Mouse (Mus musculus) lung, postnatal 4 days (tissue): Measurements from ENCODE around the gene Fuz.

ENCODE experiments used
- DNase-seq, 2 experiments: peaks; one replicate each; pipeline ENCODE4 v3.0.0; 2021

The Fuz gene

DNA sequence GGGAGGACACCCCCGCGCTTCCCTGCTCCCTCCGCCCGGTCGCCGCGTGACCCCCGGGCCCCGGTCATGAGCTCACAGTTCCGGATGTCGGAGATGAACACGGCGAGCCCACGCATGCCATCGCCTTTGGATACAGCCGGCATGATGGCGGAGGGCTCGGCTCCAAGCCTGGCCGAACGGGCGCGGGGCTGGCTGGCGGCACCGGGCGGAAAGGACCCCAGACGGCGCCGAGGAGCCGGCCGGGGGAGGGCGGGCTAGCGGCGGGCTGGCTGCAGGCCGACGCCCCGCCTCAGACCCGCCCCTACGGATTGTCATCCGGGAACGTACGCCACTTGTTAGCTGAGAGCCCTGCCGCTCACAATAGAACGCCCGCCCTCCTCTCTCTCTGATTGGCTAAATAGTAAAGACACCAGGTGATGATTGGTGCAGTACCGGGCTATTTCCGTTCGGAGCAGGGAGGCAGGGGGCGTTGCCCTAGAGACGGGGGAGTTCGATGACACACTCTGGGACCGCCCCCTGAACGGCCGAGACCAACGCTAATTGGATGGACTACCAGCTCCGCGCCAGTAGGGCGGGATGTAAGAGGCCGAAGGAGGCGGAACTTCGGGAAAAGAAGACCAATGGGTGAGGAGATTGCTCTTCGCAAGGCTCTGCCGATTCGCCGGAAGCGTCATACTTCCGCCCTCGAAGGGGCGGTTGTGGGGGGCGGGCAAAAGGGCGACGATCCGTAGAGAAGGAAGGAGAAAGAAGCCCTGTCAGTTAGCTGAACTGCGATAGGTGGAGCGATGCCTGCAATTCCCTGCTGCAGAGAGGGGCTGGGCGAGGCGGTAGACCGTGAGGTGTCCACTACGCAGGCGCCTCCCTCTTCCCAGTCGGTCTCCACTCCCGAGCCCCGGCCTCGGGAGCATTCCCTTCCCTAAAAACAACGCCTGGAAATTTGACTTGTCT is 33.6 kb downstream of the Fuz start, which contains the start of gene Ap2a1:
TSS of gene Ap2a1 (minus strand) at position 293 of the 948 bp plus-strand sequence.
- peak; percentile 100 for DNase-seq

DNA sequence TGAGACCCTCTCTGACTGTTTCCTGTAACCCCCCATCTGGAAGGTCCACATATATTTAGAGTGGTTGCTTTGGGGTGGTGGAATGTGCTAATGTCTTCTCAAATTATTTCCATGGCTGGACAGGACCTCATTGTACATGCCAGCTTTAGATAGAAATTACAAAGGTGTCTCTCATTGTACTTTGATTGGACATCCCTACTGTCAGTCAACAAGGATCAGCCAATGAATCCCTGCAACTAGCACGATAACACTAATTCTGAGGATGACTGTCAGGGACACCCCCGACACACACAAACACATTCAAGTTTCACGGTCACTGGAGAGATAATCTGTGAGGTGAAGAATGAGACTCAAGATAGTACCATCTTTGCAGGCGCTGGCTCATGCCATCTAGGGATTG is 42.8 kb downstream of the Fuz start:
- DNase-seq, result no peak

GRCm38 (mm10) chr7:44942904-44943303 is 47.0 kb downstream of the Fuz start, which contains the start of gene Tsks:
Tsks (plus strand) TSS chr7:44943204.
- no peak for DNase-seq

DNA sequence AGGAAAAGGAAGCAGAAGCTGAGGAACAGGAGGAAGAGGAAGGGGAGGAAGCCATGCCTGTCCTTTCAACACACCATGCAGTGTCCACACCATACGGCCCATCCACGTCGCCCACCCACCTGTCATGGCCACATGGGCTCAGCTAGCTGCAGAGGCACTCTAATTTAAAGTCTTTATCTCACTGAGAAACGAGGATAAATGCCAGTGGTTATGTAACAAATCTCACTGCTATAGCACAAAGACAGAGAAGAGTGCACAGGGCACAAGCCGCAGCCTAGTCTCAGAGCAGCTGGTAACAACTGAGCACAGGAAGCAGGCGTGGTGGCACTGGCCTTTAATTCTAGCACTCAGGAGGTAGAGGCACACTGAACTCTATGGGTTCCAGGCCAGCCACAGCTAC is 54.0 kb downstream of the Fuz start:
- DNase-seq, result no peak

DNA sequence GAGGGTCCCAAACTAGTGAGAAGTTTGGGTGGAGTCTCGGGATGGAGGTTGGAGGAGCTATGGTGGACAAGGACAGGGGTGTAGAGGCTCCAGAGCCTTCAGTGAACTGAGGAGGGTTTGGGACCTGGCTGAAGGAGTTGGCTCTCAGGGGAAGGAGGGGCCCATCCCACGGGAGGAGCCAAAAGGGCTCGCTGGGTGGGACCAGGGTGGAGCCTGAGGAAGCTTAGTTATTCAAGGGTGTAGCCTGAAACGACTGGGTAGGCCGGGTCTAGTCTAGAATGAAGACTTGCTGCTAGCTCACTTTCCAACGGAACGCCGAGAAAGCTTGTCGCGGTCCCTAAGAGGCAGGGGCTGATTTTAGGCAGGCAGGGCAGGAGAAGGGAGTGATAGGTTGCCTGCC is 56.1 kb downstream of the Fuz start:
- DNase-seq, result peak; percentile 84 to 88
